In the genomic region with DNA sequence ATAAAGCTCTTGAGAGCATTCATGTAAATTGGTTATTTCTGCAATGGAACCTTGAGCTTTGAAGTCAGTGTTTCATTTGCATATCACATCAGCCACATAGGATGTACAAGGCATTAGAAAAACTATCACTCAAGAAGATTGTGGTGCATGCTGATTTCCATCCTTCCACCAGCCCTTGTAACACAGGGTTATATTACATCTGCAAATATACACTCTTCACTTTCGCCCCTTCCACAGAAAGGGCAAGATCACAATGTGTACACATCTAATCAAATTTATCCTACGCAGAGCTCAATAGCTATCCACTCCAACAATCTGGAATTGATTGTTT, we compare ENCODE assay signal across 16 mouse cellular contexts.
A peak's percentile ranks its signal among the peaks of the same experiment; 100 is the strongest.
DNase-seq lines count a peak whose midpoint lies in the region; ATAC-seq and TF ChIP-seq lines count a peak whose summit lies in the region.
"Had no signal": no experiment of that assay in that cellular context is flagged by ENCODE, and none has a peak within 500 bp of the region (broad histone marks: within the 10 kb centered on the region; RNA-seq: fewer than 3 reads in every experiment).

No protein-coding gene starts in this region.

- no peaks in the 10 kb centered on the region for H3K36me3 ChIP-seq in hindbrain, embryonic 11.5 days (ENCODE audit: control insufficient read depth, insufficient read depth, low read length)
- H3K36me3 ChIP-seq in hindbrain, embryonic 10.5 days, result peaks cover 14% of the 10 kb centered on the region; the same call in 1 of the 2 replicates
- no peaks in the 10 kb centered on the region for H3K36me3 ChIP-seq in forebrain, embryonic 15.5 days
- no peaks in the 10 kb centered on the region for H3K36me3 ChIP-seq in limb, embryonic 12.5 days
- H3K36me3 ChIP-seq in neural tube, embryonic 13.5 days, result no peaks in the 10 kb centered on the region
- H3K36me3 ChIP-seq: embryonic facial prominence, embryonic 12.5 days had no signal

- no peak for DNase-seq in hindbrain, embryonic 11.5 days (ENCODE audit: low spot score)
- no peak for DNase-seq in hindbrain, embryonic 10.5 days (ENCODE audit: low spot score)
- no peak for DNase-seq in lung, adult 2 months
- no peak for DNase-seq in heart, postnatal 25 days (ENCODE audit: low spot score)
- no peak for DNase-seq in cerebellum, postnatal 25 days
- DNase-seq: cerebellum, postnatal 14 days; gastrocnemius, postnatal 10 days; heart, adult 2 months; heart, postnatal 36 days; kidney, adult 2 months; kidney, postnatal 4 days; thymus, postnatal 36 days had no signal

- H3K9ac ChIP-seq in hindbrain, embryonic 11.5 days (ENCODE audit: low read depth, low read length), result no peak overlapping the region
- H3K9ac ChIP-seq in forebrain, embryonic 15.5 days (replicated peaks), result no peak overlapping the region
- H3K9ac ChIP-seq in limb, embryonic 12.5 days (replicated peaks), result no peak overlapping the region
- H3K9ac ChIP-seq in neural tube, embryonic 13.5 days, result no peak overlapping the region
- H3K9ac ChIP-seq: embryonic facial prominence, embryonic 12.5 days had no signal

- 0 out of 2 replicates have a peak overlapping the region, but pooled peaks have one; percentile 36 for H3K27ac ChIP-seq in hindbrain, embryonic 11.5 days (ENCODE audit: low read depth, low read length)
- H3K27ac ChIP-seq in hindbrain, embryonic 10.5 days, result no peak overlapping the region
- H3K27ac ChIP-seq in forebrain, embryonic 15.5 days (replicated peaks), result peak overlapping the region; percentile 75
- H3K27ac ChIP-seq in limb, embryonic 12.5 days, result 0 out of 2 replicates have a peak overlapping the region, but pooled peaks have one; percentile 80
- peak overlapping the region; percentile 76 for H3K27ac ChIP-seq in neural tube, embryonic 13.5 days (replicated peaks)
- H3K27ac ChIP-seq: embryonic facial prominence, embryonic 12.5 days; heart, adult 2 months had no signal

- intact Hi-C loops in heart, postnatal 25 days (cut with DNase I), result no loop called here

- ATAC-seq in hindbrain, embryonic 11.5 days (ENCODE audit: low FRiP score), result peak; percentile 40
- peak; percentile 44 for ATAC-seq in forebrain, embryonic 15.5 days (replicated peaks)
- no peak for ATAC-seq in limb, embryonic 12.5 days (ENCODE audit: insufficient number of reproducible peaks, insufficient read depth, low FRiP score, low TSS enrichment, low read depth)
- peak; percentile 15; the same call in 1 of the 2 replicates for ATAC-seq in neural tube, embryonic 13.5 days (ENCODE audit: low read depth)

- peaks cover 8% of the 10 kb centered on the region; the same call in 1 of the 2 replicates for H3K27me3 ChIP-seq in hindbrain, embryonic 11.5 days (ENCODE audit: control insufficient read depth, insufficient read depth, low read length)
- peaks cover 91% of the 10 kb centered on the region for H3K27me3 ChIP-seq in hindbrain, embryonic 10.5 days (ENCODE audit: insufficient read depth, poor library complexity, severe bottlenecking)
- H3K27me3 ChIP-seq in forebrain, embryonic 15.5 days, result 0 out of 2 replicates have a peak, but pooled peaks cover 5% of the 10 kb centered on the region
- peaks cover 49% of the 10 kb centered on the region for H3K27me3 ChIP-seq in limb, embryonic 12.5 days
- H3K27me3 ChIP-seq in neural tube, embryonic 13.5 days, result peaks cover 78% of the 10 kb centered on the region

- 82% methylated on average over 2 of the region's 2 CpGs for WGBS in hindbrain, embryonic 11.5 days
- WGBS in hindbrain, embryonic 10.5 days, result 89% methylated on average over 2 of the region's 2 CpGs
- 80% methylated on average over 2 of the region's 2 CpGs for WGBS in forebrain, embryonic 15.5 days
- 61% methylated on average over 2 of the region's 2 CpGs for WGBS in limb, embryonic 12.5 days
- WGBS in neural tube, embryonic 13.5 days, result 74% methylated on average over 2 of the region's 2 CpGs
- 84% methylated on average over 2 of the region's 2 CpGs for WGBS in lung, adult 2 months

- H3K9me3 ChIP-seq in hindbrain, embryonic 11.5 days (ENCODE audit: control insufficient read depth, low read length), result no peaks in the 10 kb centered on the region
- no peaks in the 10 kb centered on the region for H3K9me3 ChIP-seq in hindbrain, embryonic 10.5 days
- H3K9me3 ChIP-seq in forebrain, embryonic 15.5 days, result no peaks in the 10 kb centered on the region
- no peaks in the 10 kb centered on the region for H3K9me3 ChIP-seq in limb, embryonic 12.5 days
- no peaks in the 10 kb centered on the region for H3K9me3 ChIP-seq in neural tube, embryonic 13.5 days
- H3K9me3 ChIP-seq: embryonic facial prominence, embryonic 12.5 days had no signal

- no peaks in the 10 kb centered on the region for H3K4me1 ChIP-seq in hindbrain, embryonic 11.5 days (replicated peaks; ENCODE audit: control insufficient read depth, insufficient read depth, low read length)
- H3K4me1 ChIP-seq in hindbrain, embryonic 10.5 days (replicated peaks), result 0 out of 2 replicates have a peak, but pooled peaks cover 9% of the 10 kb centered on the region
- H3K4me1 ChIP-seq in forebrain, embryonic 15.5 days, result peaks cover 9% of the 10 kb centered on the region; the same call in 1 of the 2 replicates
- H3K4me1 ChIP-seq in limb, embryonic 12.5 days (replicated peaks), result peaks cover 21% of the 10 kb centered on the region
- peaks cover 9% of the 10 kb centered on the region for H3K4me1 ChIP-seq in neural tube, embryonic 13.5 days (replicated peaks)
- H3K4me1 ChIP-seq in lung, adult 2 months (ENCODE audit: control insufficient read depth, insufficient read depth, low read length), result no peaks in the 10 kb centered on the region

- no peak overlapping the region for H3K4me3 ChIP-seq in hindbrain, embryonic 11.5 days (ENCODE audit: low read depth, low read length)
- H3K4me3 ChIP-seq in hindbrain, embryonic 10.5 days, result no peak overlapping the region
- H3K4me3 ChIP-seq in forebrain, embryonic 15.5 days, result no peak overlapping the region
- no peak overlapping the region for H3K4me3 ChIP-seq in limb, embryonic 12.5 days (replicated peaks)
- H3K4me3 ChIP-seq in neural tube, embryonic 13.5 days, result no peak overlapping the region
- no peak overlapping the region for H3K4me3 ChIP-seq in lung, adult 2 months (replicated peaks; ENCODE audit: extremely low read depth, low read depth, low read length)
- H3K4me3 ChIP-seq: embryonic facial prominence, embryonic 12.5 days; heart, adult 2 months had no signal

- H3K4me2 ChIP-seq in hindbrain, embryonic 11.5 days (replicated peaks; ENCODE audit: low read depth, low read length), result no peak overlapping the region
- no peak overlapping the region for H3K4me2 ChIP-seq in forebrain, embryonic 15.5 days (replicated peaks)
- H3K4me2 ChIP-seq in limb, embryonic 12.5 days, result no peak overlapping the region
- H3K4me2 ChIP-seq in neural tube, embryonic 13.5 days, result peak overlapping the region; percentile 36
- H3K4me2 ChIP-seq: embryonic facial prominence, embryonic 12.5 days had no signal

- no peak for TF ChIP-seq CTCF in lung, adult 2 months (IDR thresholded peaks at IDR 0.05; ENCODE audit: insufficient read depth, low read length)

- no peak for TF ChIP-seq POLR2A in lung, adult 2 months (IDR thresholded peaks at IDR 0.05; ENCODE audit: borderline replicate concordance, extremely low read depth, low read depth, low read length)
